Mouse (Mus musculus): ENCODE results near the gene Ptprd.

DNA sequence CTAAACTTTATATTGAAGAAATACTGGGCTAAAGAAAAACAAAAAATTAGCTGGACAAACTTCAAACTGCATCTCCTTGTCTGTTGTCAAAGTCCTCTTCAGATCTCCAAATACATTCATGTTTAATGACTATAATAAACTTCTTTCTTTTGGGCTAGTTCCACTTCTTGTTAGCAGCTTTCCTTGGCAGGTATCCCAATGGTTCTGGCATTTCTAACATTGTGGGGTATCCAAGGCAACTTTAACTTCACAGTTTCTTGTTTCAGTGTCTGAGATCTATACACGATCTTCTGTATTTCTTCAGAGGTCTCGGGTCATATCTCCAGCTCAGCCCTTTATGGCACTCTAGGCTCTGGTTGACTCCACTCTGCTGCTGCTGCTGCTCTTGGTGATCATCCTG lies 434.5 kb downstream of the Ptprd start:
- TF ChIP-seq CTCF (IDR thresholded peaks at IDR 0.05), result no peak
- no peak for TF ChIP-seq EP300 (IDR thresholded peaks at IDR 0.05)

Measured in lung, postnatal 0 days (tissue).